Mouse (Mus musculus) embryonic facial prominence, embryonic 10.5 days (tissue): ENCODE results near the gene Clrn2. TPM values are rescaled to one million over a fixed set of nuclear protein-coding genes. Genes with fewer than 3 reads are reported as not detected.
A peak's percentile ranks its signal among the peaks of the same experiment; 100 is the strongest.
"Not testable (repeated sequence)": the region's sequence is repeated elsewhere in the genome, so short reads cannot be mapped to it uniquely, and the experiment has no call there.

Experiments used
- DNase-seq: peaks from one replicate; pipeline ENCODE4 v3.0.0-alpha.2; 2017; ENCODE audit warnings: low spot score
- H3K27ac ChIP-seq: fragments of 300-500 bp; sonication (generic); replicated peaks from 2 replicates; pipeline ENCODE4 v1.5.1; 2016; ENCODE audit warnings: mild to moderate bottlenecking
- H3K27me3 ChIP-seq: fragments of 300-500 bp; sonication (generic); replicated peaks from 2 replicates; pipeline ENCODE4 v1.6.1; 2016; ENCODE audit warnings: low read depth, mild to moderate bottlenecking; ENCODE audit not compliant: poor library complexity, severe bottlenecking
- H3K36me3 ChIP-seq: fragments of 300-500 bp; sonication (generic); replicated peaks from 2 replicates; pipeline ENCODE4 v1.6.1; 2016; ENCODE audit warnings: mild to moderate bottlenecking, moderate library complexity
- H3K4me1 ChIP-seq: fragments of 300-500 bp; sonication (generic); 2 replicates; pipeline ENCODE4 v1.6.1; 2016
- H3K4me3 ChIP-seq: fragments of 300-500 bp; sonication (generic); 2 replicates; pipeline ENCODE4 v1.5.1; 2016; ENCODE audit warnings: mild to moderate bottlenecking, moderate library complexity
- H3K9me3 ChIP-seq: fragments of 300-500 bp; sonication (generic); 2 replicates; pipeline ENCODE4 v1.6.1; 2016; ENCODE audit warnings: mild to moderate bottlenecking
- WGBS: fragments of 180-500 bp; shearing (Covaris S2); methylation state at CpG from one replicate; pipeline ENCODE4 v1.1.7; 2016; 5-methylcytosine and 5-hydroxymethylcytosine counted together
- polyA plus RNA-seq: library from polyadenylated mRNA; unstranded; fragments of >200 nt; fragmentation: Nextera tagmentation; extraction: Ambion mirVana; gene quantifications from 2 replicates; pipeline ENCODE4 v1.2.1, GENCODE M21; 2016

The Clrn2 gene
- polyA plus RNA-seq = not detected in 2 replicates

DNA sequence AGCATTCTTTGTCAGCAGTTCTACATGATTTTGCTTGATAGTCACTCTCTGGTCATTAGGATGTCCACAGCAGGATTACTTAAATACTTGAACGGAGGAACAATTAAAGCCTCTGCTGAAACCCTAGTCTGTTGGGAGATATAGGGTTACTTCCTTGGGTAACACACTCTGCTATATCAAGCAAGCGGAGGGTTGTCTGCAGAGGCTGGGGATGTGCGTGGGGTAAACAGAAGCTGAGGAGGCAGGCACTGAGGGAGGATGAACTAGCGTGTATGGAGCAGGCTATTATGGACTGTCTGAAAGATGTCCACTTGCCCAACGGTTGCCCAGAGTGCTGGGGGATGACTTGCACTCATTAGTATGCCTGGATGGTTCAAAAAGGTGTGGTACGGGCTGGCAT lies at the start of gene Clrn2:
Clrn2 (plus strand) TSS at position 301 of the 400 bp plus-strand sequence.
- Histone ChIP-seq H3K9me3 (no peaks in the 10 kb centered on the region), H3K27ac (no peak within 1 kb of the TSS), H3K36me3 (no peaks in the 10 kb centered on the region), H3K4me1 (peaks cover 21% of the 10 kb centered on the region), H3K27me3 (no peaks in the 10 kb centered on the region; the same call in 1 of the 2 replicates), H3K4me3 (no peak within 1 kb of the TSS)
- no peak for DNase-seq
- 60% methylated on average over 6 of the region's 6 CpGs for WGBS

DNA sequence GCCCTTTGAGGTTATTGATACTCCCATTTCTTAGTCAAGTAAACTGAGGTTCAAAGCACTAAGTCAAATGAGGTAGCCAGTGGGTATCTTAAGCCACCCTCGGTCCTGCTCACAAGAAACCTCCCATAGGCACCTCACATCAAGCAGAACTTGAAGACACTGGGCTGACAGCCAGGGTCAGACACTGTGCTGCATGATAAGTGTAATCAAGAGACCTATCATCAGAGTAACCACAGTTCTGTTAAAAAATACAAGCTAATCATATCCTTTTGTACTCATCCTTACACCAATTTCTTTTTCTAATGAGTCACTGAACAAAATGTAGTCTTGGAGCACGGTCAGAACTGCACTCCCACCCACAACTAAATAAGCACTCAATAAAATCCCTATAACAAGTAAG lies 47.4 kb upstream of the Clrn2 start:
- no peaks in the 10 kb centered on the region for H3K36me3 ChIP-seq
- H3K27me3 ChIP-seq = no peaks in the 10 kb centered on the region
- no peaks in the 10 kb centered on the region for H3K9me3 ChIP-seq
- 82% methylated on average over 2 of the region's 2 CpGs for WGBS
- no peaks in the 10 kb centered on the region for H3K4me1 ChIP-seq
- no peak overlapping the region for H3K4me3 ChIP-seq
- DNase-seq = no peak
- H3K27ac ChIP-seq = no peak overlapping the region

DNA sequence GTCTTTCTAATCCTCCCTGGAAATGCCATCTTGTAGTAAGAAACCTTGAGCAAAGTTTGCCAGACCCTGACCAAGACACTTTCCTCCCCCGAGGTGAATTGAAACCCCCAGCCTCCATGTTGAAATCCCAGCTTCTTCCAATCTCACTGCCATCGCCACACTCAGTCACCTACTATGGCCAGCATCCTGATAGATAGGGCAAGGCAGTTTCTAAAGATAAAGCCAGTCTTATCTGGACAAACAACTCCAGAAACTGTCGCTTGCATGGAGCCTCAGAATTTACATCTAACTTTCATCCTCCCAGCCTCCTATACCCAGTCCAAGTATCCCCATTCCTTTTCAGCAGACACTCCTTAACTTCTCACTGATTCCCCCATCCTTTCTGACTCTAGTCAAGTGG lies 37.1 kb upstream of the Clrn2 start:
- Histone ChIP-seq H3K9me3 (no peaks in the 10 kb centered on the region), H3K27me3 (no peaks in the 10 kb centered on the region), H3K36me3 (no peaks in the 10 kb centered on the region), H3K27ac (no peak overlapping the region), H3K4me1 (no peaks in the 10 kb centered on the region), H3K4me3 (no peak overlapping the region)
- WGBS = 90% methylated on average over 3 of the region's 3 CpGs
- DNase-seq = no peak

DNA sequence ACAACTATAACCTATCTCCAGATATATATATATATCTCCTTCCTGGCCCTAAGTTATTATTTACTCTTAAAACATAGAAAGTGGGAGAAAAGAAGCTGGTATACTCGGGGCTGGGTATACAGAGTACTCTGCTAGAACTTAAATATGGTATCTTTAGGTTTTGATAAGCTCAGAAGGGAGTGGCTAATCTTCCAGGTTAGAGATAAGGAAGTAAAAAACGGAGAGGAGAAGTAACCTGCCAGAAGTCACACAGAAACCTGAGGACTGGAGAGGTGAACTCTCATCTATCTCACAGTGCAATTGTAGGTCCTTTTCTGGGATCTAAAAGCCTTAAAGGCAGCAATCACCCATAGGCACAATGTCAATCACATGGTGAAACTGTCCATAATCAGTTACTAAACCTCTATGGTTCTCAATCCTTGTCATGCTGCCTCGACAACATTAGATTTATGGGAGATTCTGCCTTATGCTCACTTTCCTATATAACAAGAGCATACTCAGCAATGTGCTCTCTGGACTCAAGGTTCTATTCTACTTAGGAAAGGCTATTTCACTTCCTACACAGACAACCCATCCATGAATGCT lies 35.6 kb upstream of the Clrn2 start:
- Histone ChIP-seq H3K4me1 (peaks cover 12% of the 10 kb centered on the region), H3K36me3 (no peaks in the 10 kb centered on the region), H3K4me3 (no peak overlapping the region), H3K27ac (no peak overlapping the region), H3K9me3 (no peaks in the 10 kb centered on the region), H3K27me3 (no peaks in the 10 kb centered on the region)
- no peak for DNase-seq
- 80% methylated on average over 3 of the region's 3 CpGs for WGBS

DNA sequence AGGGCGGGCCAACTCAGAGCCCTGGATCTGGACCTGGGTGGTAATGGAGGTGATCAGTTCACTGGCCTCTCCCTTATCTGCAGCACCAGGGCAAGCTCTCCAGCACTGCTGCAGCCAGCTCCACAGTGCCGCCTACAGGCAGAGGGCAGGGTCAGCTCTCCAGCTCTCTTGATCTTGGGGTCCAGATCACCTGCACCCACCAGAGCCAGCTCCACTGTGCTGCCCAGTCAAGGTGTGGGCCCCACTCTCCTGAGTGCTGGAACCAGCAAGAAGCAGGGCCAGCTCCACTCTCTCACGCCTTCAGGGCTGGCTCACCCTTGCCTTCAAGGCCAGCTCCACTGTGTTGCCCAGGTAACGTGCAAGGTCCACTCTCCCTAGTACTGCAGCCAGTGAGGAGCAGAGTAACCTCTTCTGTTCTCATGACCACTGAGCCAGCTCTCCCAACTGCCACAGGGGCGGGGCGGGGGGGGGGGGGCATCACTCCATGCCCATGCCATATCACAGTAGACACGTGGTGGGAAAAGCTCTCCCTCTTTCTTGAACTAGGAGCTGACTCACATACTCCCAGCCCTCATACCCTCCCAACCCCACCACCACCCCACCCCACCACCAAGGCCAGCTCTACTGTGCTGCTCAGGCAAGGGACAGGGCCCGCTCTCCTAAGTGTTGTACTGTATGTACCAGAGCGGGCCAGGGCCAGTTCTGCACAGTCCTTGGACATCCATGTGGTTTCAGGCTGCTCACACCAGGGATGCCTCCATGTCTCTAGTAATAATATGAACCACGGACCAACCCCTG lies 33.5 kb upstream of the Clrn2 start:
- peak; percentile 51 for DNase-seq
- no peak overlapping the region for H3K27ac ChIP-seq
- no peaks in the 10 kb centered on the region for H3K36me3 ChIP-seq
- no peaks in the 10 kb centered on the region for H3K27me3 ChIP-seq
- WGBS = 74% methylated on average over 10 of the region's 10 CpGs
- no peak overlapping the region for H3K4me3 ChIP-seq
- H3K9me3 ChIP-seq = no peaks in the 10 kb centered on the region
- H3K4me1 ChIP-seq = peaks cover 12% of the 10 kb centered on the region

DNA sequence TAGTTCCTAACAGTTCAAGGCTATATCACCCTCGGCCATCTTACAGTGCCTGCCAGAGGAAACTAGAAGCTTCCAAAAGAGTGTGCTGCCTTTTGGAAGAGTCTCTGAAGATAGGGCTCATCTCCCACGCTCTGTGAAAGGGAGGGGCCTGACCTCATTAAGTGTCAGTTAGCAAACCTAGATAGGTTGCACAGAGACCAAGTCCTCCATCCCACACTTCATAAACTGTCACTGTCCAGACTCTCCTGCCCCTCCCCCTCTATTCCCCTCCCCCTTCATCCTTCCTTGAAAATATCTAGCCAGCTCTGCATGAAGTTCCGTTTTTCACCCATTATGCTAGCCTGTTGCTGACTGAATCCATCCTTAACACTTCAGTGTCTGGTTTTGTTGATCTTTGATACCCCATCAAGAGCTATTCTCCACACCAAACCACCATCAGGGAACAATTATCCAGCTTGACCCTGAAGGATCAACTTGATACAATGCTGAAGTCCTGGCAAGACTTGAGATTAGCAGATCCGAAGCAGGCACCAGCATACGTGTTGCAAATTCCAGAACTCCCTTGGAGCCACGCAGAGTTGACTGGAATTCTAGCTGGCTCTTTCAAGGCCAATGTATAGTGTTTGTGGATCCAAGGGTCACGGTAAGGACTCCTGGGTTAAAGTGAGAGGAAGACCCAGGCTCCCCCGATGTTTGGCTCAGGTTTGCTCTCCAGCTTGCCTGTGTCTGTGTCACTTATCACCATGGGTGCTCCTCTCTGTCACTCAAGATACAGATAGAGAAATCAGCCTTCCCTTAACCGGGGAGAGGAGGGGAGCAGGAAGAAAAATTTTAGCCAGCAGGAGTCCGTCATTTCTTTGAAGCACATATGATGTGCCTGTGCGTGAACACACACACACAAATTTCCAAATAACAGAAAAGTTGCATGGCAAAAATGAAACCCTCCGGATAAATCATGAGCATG lies 31.4 kb upstream of the Clrn2 start:
- Histone ChIP-seq H3K9me3 (no peaks in the 10 kb centered on the region), H3K4me3 (no peak overlapping the region), H3K4me1 (peaks cover 12% of the 10 kb centered on the region), H3K27me3 (no peaks in the 10 kb centered on the region), H3K36me3 (no peaks in the 10 kb centered on the region), H3K27ac (no peak overlapping the region)
- peak; percentile 34 for DNase-seq
- 59% methylated on average over 12 of the region's 12 CpGs for WGBS

DNA sequence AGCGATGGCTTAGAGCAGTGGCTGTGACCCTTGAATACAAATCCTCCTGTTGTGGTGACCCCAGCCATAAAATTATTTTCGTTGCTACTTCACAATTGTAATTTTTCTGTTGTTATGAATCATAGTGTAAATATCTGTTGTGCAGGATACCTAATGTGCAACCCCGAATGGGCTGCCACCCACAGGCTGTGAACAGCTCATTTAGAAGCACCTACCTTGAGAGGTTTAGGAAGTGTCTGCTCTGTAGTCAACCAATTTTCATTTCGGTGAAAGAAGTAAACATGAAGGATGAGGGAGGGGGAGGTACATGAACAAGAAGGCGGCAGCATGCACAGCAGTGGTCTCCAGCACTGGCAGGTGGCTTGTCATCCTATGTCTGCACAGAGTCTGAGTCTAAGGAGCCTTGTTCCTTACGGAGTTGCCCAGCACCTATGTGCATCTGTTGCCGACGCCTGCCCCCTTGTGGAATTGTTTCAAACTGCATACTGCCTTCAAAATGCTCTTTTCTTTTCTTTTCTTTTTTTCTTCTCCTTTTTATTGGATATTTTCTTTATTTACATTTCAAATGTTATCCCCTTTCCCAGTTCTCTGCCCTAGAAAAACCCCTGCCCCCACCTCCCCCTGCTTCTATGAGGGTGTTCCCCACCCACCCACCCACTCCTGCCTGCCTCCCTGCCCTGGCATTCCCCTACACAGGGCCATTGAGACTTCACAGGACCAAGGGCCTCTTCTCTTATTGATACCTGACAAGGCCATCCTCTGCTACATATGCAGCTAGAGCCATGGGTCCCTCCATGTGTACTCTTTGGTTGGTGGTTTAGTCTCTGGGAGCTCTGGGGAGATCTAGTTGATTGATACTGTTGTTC lies 29.3 kb upstream of the Clrn2 start:
- Histone ChIP-seq H3K4me1 (peaks cover 12% of the 10 kb centered on the region), H3K36me3 (no peaks in the 10 kb centered on the region), H3K9me3 (no peaks in the 10 kb centered on the region), H3K4me3 (no peak overlapping the region), H3K27me3 (no peaks in the 10 kb centered on the region), H3K27ac (no peak overlapping the region)
- WGBS = 46% methylated on average over 8 of the region's 8 CpGs
- DNase-seq = peak; percentile 67

DNA sequence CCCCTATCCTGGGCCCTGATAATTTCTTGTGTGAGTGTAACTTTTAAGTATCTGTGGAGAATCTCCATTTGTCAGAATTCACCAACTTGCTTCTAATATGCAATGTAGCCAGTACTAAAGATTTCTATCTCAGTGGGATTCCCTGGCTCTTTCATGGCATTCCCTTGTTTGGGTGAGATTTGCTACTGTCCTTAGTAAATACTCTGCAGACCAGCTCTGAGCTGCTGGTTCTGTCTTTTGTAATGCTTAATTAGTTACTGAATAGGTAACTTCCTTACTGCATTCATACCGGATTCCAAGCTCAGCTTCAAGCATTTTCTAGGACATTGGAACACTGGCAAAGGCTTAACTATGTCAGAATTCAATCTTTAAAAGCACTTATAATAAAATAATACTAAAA lies 27.8 kb upstream of the Clrn2 start:
- not testable (repeated sequence) for H3K4me3 ChIP-seq, H3K9me3 ChIP-seq, H3K27me3 ChIP-seq, DNase-seq, H3K36me3 ChIP-seq, H3K27ac ChIP-seq
- WGBS = 57% methylated on average over 1 of the region's 1 CpGs
- H3K4me1 ChIP-seq = peaks cover 12% of the 10 kb centered on the region

DNA sequence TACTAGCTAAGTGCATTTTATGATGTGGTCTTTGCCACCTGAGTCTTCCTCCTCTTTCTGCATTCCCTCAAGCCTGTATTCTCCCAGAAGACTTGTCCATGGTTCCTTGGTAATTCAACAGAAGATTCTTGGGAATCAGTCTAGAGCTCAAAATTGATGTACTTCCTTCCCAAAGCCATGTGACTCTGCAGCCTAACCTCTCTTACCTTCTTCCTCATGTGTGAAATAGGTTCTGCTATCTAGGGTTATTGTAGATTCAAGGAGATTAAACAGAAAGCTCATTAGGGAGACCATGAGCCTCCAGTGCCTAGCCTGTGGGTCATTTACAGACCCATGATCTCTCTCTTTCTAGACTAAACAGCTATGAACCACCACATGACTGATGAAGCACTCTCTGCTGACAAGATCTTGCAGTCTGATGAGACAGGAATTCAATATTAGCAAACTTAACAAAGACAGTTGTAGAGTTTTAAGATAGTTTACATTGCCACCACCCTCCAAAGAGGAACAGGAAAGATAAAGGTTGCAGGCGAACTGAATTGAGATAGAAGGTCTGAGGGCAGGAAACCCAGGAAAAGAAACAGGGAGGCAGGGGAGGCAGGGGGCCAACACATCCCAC lies 27.0 kb upstream of the Clrn2 start:
- 81% methylated on average over 1 of the region's 1 CpGs for WGBS
- H3K4me1 ChIP-seq = peaks cover 12% of the 10 kb centered on the region
- peaks cover 1% of the 10 kb centered on the region; the same call in 1 of the 2 replicates for H3K36me3 ChIP-seq
- H3K27ac ChIP-seq = no peak overlapping the region
- H3K27me3 ChIP-seq = no peaks in the 10 kb centered on the region
- DNase-seq = no peak
- no peak overlapping the region for H3K4me3 ChIP-seq
- H3K9me3 ChIP-seq = no peaks in the 10 kb centered on the region

DNA sequence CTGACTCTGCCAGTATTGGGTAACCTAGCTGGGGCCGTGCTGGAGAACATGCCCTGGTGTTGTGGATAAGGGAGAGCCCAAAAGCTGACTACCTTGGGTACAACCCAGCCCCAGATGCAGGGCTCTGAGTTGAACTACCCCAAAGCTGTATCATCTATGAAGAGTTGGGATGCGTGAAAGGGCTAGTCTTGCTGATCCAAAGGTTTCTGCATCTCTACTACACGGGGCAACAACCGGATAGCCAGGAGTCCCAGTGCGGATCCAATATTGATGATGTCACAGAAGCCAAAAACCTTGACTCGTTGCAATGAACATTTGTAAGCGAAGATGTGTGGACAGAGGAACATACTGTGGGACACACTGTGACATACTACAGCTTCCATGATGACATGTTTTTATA lies 25.7 kb upstream of the Clrn2 start:
- 92% methylated on average over 7 of the region's 7 CpGs for WGBS
- H3K4me3 ChIP-seq = no peak overlapping the region
- no peaks in the 10 kb centered on the region for H3K27me3 ChIP-seq
- peaks cover 13% of the 10 kb centered on the region for H3K36me3 ChIP-seq
- no peak overlapping the region for H3K27ac ChIP-seq
- no peak for DNase-seq
- no peaks in the 10 kb centered on the region for H3K9me3 ChIP-seq
- H3K4me1 ChIP-seq = 0 out of 2 replicates have a peak, but pooled peaks cover under 1% of the 10 kb centered on the region
